Mouse (Mus musculus) B cell, adult 2 months (primary cell): ENCODE results near the gene Exoc6.
"Not testable (repeated sequence)": the region's sequence is repeated elsewhere in the genome, so short reads cannot be mapped to it uniquely, and the experiment has no call there.

Experiments
- DNase-seq, 2 experiments: peaks; one replicate each; pipeline ENCODE4 v3.0.0; 2022

The Exoc6 gene

GRCm38 (mm10) chr19:37550101-37551039, at the start of gene Exoc6:
Gene Exoc6 (plus strand): TSS chr19:37550418.
- DNase-seq: peak; percentile 84 to 88

GRCm38 (mm10) chr19:37502996-37503395, 47.2 kb upstream of the Exoc6 start:
- peak; percentile 67 to 76 for DNase-seq

- no peak for DNase-seq
Observed at GRCm38 (mm10) chr19:37506066-37506465, 44.2 kb upstream of the Exoc6 start.

- no peak for DNase-seq
Observed at GRCm38 (mm10) chr19:37506614-37507013, 43.6 kb upstream of the Exoc6 start.

- peak; percentile 96 for DNase-seq
Observed at GRCm38 (mm10) chr19:37509725-37510124, 40.5 kb upstream of the Exoc6 start.

GRCm38 (mm10) chr19:37514811-37515292, 35.4 kb upstream of the Exoc6 start:
- peak; percentile 59 to 61 for DNase-seq

GRCm38 (mm10) chr19:37517419-37517818, 32.8 kb upstream of the Exoc6 start:
- no peak for DNase-seq

- no peak for DNase-seq
Observed at GRCm38 (mm10) chr19:37520740-37521433, 29.3 kb upstream of the Exoc6 start.

GRCm38 (mm10) chr19:37521434-37521781, 28.8 kb upstream of the Exoc6 start:
- DNase-seq: no peak

GRCm38 (mm10) chr19:37523280-37524062, 26.7 kb upstream of the Exoc6 start:
- peak; percentile 66 to 68 for DNase-seq

GRCm38 (mm10) chr19:37525925-37526324, 24.3 kb upstream of the Exoc6 start:
- DNase-seq: no peak

- no peak for DNase-seq
Observed at GRCm38 (mm10) chr19:37526768-37527167, 23.4 kb upstream of the Exoc6 start.

- DNase-seq: not testable (repeated sequence)
Observed at GRCm38 (mm10) chr19:37527736-37528135, 22.5 kb upstream of the Exoc6 start.

- no peak for DNase-seq
Observed at GRCm38 (mm10) chr19:37528581-37528980, 21.6 kb upstream of the Exoc6 start.

- DNase-seq: no peak
Observed at GRCm38 (mm10) chr19:37529296-37529695, 20.9 kb upstream of the Exoc6 start.

GRCm38 (mm10) chr19:37529975-37530515, 20.2 kb upstream of the Exoc6 start:
- DNase-seq: peak; percentile 63 to 68

- DNase-seq: no peak
Observed at GRCm38 (mm10) chr19:37530601-37531000, 19.6 kb upstream of the Exoc6 start.

- peak; percentile 64 to 67 for DNase-seq
Observed at GRCm38 (mm10) chr19:37531200-37531845, 18.9 kb upstream of the Exoc6 start.

- DNase-seq: no peak
Observed at GRCm38 (mm10) chr19:37533196-37533595, 17.0 kb upstream of the Exoc6 start.

GRCm38 (mm10) chr19:37534737-37535365, 15.4 kb upstream of the Exoc6 start:
- DNase-seq: peak in 1 of 2 experiments; percentile 29

- DNase-seq: no peak
Observed at GRCm38 (mm10) chr19:37536426-37536825, 13.8 kb upstream of the Exoc6 start.

GRCm38 (mm10) chr19:37537717-37538116, 12.5 kb upstream of the Exoc6 start:
- no peak for DNase-seq
